Mouse (Mus musculus): Measurements from ENCODE around the gene Tmc5. TPM values are rescaled to one million over a fixed set of nuclear protein-coding genes. Genes with fewer than 3 reads are reported as not detected.

Tmc5 gene
- polyA plus RNA-seq, 1 experiment from 2014 or later = 48.1 TPM

DNA sequence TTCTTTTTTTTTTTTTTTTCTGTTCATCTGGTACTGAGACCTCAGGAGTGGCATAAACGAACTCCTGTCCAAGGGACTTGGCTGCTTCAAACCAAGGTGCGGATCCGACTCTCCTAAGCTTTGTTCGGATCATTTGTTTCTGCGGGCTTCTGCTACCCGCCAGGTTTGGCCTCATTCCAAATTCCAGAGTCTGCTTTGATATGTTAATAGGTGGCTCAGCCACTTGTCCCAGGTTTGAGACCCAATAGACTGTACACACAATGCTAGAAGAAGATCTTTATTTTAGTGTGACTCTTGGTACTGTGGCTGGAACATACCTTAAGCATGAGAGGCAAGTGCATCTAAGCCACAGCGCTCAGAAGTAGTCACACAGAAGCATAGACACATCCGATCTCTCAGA, 14.8 kb downstream of the Tmc5 start:
- TF ChIP-seq CTCF (IDR thresholded peaks at IDR 0.05; ENCODE audit: low read depth) = no peak
- Histone ChIP-seq H3K27me3 (replicated peaks; ENCODE audit: control insufficient read depth, insufficient read depth, low read length) (no peaks in the 10 kb centered on the region), H3K9ac (ENCODE audit: low read depth, low read length) (no peak overlapping the region), H3K4me1 (replicated peaks; ENCODE audit: control insufficient read depth, insufficient read depth, low read length) (no peaks in the 10 kb centered on the region), H3K27ac (ENCODE audit: low read depth, low read length) (peak overlapping the region; percentile 72; the same call in 1 of the 2 replicates), H3K9me3 (ENCODE audit: control insufficient read depth) (no peaks in the 10 kb centered on the region), H3K4me3 (ENCODE audit: low read depth, low read length) (no peak overlapping the region), H3K4me2 (replicated peaks; ENCODE audit: low read depth) (0 out of 2 replicates have a peak overlapping the region, but pooled peaks have one; percentile 9), H3K36me3 (ENCODE audit: control insufficient read depth, insufficient read depth) (no peaks in the 10 kb centered on the region; the same call in 1 of the 2 replicates)
- peak; percentile 14; the same call in 1 of the 2 replicates for ATAC-seq
- WGBS = 49% methylated on average over 8 of the region's 8 CpGs

DNA sequence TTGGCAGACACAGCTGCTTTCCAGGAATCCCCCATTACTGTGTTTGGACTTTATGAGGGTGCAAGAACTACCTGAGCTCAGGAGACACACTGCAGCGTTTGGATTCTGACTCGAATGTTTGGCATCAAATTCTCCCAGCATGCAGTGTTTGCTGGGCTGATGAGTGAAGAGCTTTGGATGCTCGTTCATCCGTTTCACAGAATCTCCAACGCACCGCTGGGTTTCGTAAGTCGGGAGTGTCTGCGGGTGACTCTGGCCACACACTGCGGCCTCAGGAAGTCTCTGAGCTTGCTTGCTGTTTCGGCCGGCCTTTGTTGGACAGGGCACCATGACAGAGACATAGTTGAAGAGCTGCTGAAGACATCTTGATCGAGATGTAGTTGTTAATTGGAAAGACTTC, 17.0 kb downstream of the Tmc5 start:
- no peak for TF ChIP-seq CTCF (IDR thresholded peaks at IDR 0.05; ENCODE audit: low read depth)
- no peak overlapping the region for H3K27ac ChIP-seq (ENCODE audit: low read depth, low read length)
- no peaks in the 10 kb centered on the region for H3K4me1 ChIP-seq (replicated peaks; ENCODE audit: control insufficient read depth, insufficient read depth, low read length)
- no peaks in the 10 kb centered on the region for H3K9me3 ChIP-seq (ENCODE audit: control insufficient read depth)
- H3K9ac ChIP-seq (ENCODE audit: low read depth, low read length) = no peak overlapping the region
- WGBS = 67% methylated on average over 13 of the region's 13 CpGs
- H3K36me3 ChIP-seq (ENCODE audit: control insufficient read depth, insufficient read depth) = no peaks in the 10 kb centered on the region; the same call in 1 of the 2 replicates
- no peaks in the 10 kb centered on the region for H3K27me3 ChIP-seq (replicated peaks; ENCODE audit: control insufficient read depth, insufficient read depth, low read length)
- H3K4me2 ChIP-seq (replicated peaks; ENCODE audit: low read depth) = no peak overlapping the region
- no peak overlapping the region for H3K4me3 ChIP-seq (ENCODE audit: low read depth, low read length)
- ATAC-seq = no peak

DNA sequence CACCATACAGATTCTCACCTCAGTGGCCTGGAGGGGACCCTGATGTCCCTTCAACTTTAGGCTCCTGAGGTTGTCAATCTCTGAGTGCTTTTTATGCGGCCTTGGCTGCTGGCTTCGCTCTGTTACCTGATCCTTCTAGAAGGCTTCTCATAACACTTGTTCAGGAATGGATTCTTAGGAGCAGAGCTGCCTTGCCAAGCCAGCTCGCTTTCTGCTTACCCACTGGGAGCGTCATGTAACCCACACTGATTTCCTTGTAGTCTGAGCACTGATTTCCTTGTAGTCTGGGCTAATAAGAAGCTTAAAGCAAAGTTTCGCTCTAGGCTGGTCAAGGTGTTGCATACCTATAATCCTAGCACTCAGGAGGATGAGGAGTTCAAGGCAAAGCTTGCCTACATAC, 21.0 kb downstream of the Tmc5 start:
- H3K4me2 ChIP-seq (replicated peaks; ENCODE audit: low read depth) = no peak overlapping the region

DNA sequence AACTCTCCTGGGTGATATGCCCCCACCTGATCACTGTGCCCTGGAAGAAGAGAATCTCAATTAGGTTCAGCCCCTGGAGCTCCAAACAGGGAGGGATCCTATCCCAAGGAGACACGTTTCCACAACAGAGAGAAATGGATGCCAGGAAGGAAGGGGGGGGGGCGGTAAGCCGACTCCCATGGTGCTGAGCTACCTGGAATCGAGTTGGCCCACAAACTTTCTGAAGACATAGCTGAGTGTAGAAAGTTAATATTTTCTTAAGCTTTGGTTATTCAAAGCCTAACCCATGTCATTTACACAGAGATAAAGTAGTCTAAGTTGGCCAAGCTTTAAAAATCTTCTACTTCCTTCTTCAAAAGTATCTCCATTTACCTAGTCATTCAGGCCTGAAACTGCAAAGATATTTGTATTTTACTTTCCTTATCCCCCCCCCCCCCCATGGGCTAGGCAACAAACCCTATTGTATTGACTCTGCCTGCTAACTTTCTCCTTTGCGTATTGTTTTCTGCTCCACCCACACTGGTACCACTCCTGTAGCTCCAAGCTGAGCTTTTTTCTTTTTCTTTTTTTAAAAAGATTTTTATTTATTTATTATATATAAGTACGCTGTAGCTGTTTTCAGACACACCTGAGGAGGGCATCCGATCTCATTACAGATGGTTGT, 23.3 kb downstream of the Tmc5 start:
- WGBS = 61% methylated on average over 7 of the region's 7 CpGs
- no peak for TF ChIP-seq CTCF (IDR thresholded peaks at IDR 0.05; ENCODE audit: low read depth)
- Histone ChIP-seq H3K27ac (ENCODE audit: low read depth, low read length) (no peak overlapping the region; the same call in 1 of the 2 replicates), H3K27me3 (replicated peaks; ENCODE audit: control insufficient read depth, insufficient read depth, low read length) (no peaks in the 10 kb centered on the region), H3K4me2 (replicated peaks; ENCODE audit: low read depth) (no peak overlapping the region), H3K4me1 (replicated peaks; ENCODE audit: control insufficient read depth, insufficient read depth, low read length) (no peaks in the 10 kb centered on the region), H3K4me3 (ENCODE audit: low read depth, low read length) (no peak overlapping the region), H3K9me3 (ENCODE audit: control insufficient read depth) (no peaks in the 10 kb centered on the region), H3K9ac (ENCODE audit: low read depth, low read length) (no peak overlapping the region), H3K36me3 (ENCODE audit: control insufficient read depth, insufficient read depth) (peaks cover 3% of the 10 kb centered on the region; the same call in 1 of the 2 replicates)
- ATAC-seq = peak; percentile 51

More for the DNA sequence above, 21.0 kb downstream of the Tmc5 start:
- H3K27ac ChIP-seq (ENCODE audit: low read depth, low read length) = no peak overlapping the region; the same call in 1 of the 2 replicates
- no peak for TF ChIP-seq CTCF (IDR thresholded peaks at IDR 0.05; ENCODE audit: low read depth)
- H3K27me3 ChIP-seq (replicated peaks; ENCODE audit: control insufficient read depth, insufficient read depth, low read length) = no peaks in the 10 kb centered on the region
- no peaks in the 10 kb centered on the region for H3K4me1 ChIP-seq (replicated peaks; ENCODE audit: control insufficient read depth, insufficient read depth, low read length)
- no peaks in the 10 kb centered on the region for H3K9me3 ChIP-seq (ENCODE audit: control insufficient read depth)
- H3K36me3 ChIP-seq (ENCODE audit: control insufficient read depth, insufficient read depth) = no peaks in the 10 kb centered on the region; the same call in 1 of the 2 replicates
- H3K4me3 ChIP-seq (ENCODE audit: low read depth, low read length) = no peak overlapping the region
- WGBS = 68% methylated on average over 5 of the region's 5 CpGs
- ATAC-seq = no peak
- H3K9ac ChIP-seq (ENCODE audit: low read depth, low read length) = no peak overlapping the region

DNA sequence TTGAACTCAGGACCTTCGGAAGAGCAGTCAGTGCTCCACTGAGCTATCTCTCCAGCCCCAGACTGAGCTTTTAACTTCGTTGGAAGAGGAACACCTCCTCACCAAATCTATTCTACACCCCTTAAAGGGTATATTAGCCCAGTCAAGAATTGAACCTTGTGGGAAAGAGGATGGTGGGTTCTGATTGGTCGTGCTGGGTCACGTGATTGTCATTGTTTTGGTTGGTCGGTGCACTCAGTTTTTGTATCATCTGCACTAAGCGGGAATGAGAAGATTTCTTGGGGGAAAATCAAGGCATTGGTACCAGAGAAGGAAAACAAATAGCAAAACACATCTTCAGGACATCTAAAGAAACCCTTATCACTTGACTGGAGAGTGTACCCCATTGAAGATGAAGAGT, 24.0 kb downstream of the Tmc5 start:
- ATAC-seq = no peak
- Histone ChIP-seq H3K27me3 (replicated peaks; ENCODE audit: control insufficient read depth, insufficient read depth, low read length) (no peaks in the 10 kb centered on the region), H3K4me1 (replicated peaks; ENCODE audit: control insufficient read depth, insufficient read depth, low read length) (no peaks in the 10 kb centered on the region), H3K27ac (ENCODE audit: low read depth, low read length) (no peak overlapping the region), H3K9me3 (ENCODE audit: control insufficient read depth) (no peaks in the 10 kb centered on the region), H3K9ac (ENCODE audit: low read depth, low read length) (no peak overlapping the region), H3K4me3 (ENCODE audit: low read depth, low read length) (no peak overlapping the region), H3K4me2 (replicated peaks; ENCODE audit: low read depth) (no peak overlapping the region), H3K36me3 (ENCODE audit: control insufficient read depth, insufficient read depth) (peaks cover 3% of the 10 kb centered on the region; the same call in 1 of the 2 replicates)
- 77% methylated on average over 6 of the region's 6 CpGs for WGBS
- TF ChIP-seq CTCF (IDR thresholded peaks at IDR 0.05; ENCODE audit: low read depth) = no peak

DNA sequence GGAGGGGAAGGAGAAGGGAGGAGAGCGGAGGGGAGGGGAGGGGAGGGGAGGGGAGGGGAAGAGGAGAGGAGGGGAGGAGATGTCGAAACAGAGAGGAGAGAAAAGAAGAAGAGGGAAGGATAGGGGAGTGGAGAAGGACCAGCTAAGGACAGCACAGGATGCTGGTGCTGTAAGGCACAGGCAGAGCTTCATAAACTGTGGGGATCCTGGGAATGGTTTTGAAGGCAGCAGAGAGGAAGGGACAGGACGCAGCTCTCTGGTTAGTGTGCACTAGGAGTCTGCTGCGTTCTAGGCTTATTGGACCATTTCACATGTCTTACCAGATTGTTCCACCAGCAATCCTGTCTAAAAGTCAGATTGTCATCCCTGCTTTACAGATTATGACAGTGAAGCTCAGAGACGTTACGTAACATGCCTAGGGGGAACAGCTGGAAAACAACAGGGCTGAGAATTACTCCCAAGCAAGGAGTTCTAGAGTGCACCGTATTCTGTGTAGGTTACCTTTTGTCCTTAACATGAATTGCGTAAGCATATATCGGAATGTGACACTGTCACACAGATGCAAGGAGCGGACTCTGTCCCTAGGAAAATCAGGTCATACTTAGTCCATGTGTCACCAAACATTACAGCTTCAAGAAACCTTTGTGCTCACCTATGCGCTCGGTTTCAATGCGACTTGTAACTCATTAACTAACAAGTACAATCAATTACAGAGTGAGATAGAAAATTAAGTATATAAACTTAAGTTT, 30.6 kb downstream of the Tmc5 start:
- WGBS = 40% methylated on average over 13 of the region's 13 CpGs

More for the DNA sequence above, 30.6 kb downstream of the Tmc5 start:
- Histone ChIP-seq H3K27me3 (replicated peaks; ENCODE audit: control insufficient read depth, insufficient read depth, low read length) (no peaks in the 10 kb centered on the region), H3K4me1 (replicated peaks; ENCODE audit: control insufficient read depth, insufficient read depth, low read length) (peaks cover 4% of the 10 kb centered on the region; the same call in 1 of the 2 replicates), H3K4me2 (replicated peaks; ENCODE audit: low read depth) (no peak overlapping the region), H3K4me3 (ENCODE audit: low read depth, low read length) (no peak overlapping the region), H3K36me3 (ENCODE audit: control insufficient read depth, insufficient read depth) (peaks cover 10% of the 10 kb centered on the region; the same call in 1 of the 2 replicates), H3K27ac (ENCODE audit: low read depth, low read length) (peak overlapping the region; percentile 60), H3K9ac (ENCODE audit: low read depth, low read length) (no peak overlapping the region), H3K9me3 (ENCODE audit: control insufficient read depth) (no peaks in the 10 kb centered on the region)
- no peak for TF ChIP-seq CTCF (IDR thresholded peaks at IDR 0.05; ENCODE audit: low read depth)
- ATAC-seq = peak; percentile 95
